Mouse (Mus musculus): Measurements from ENCODE around the gene Chst1. TPM values are rescaled to one million over a fixed set of nuclear protein-coding genes. Genes with fewer than 3 reads are reported as not detected.

Gene Chst1
- total RNA-seq, 2 experiments from 2014 or later, result 201 to 212 TPM

Small RNA genes lying within 50 kb of the gene (microRNA-seq; reads per million reads assigned to microRNA genes)
- 0 reads per million in 2 experiments for gene Mir7221
- 0 reads per million in 2 experiments for gene Mir7222

Other genes with a start within 250 kb of the Chst1 start
- gene Pex16, start 225.0 kb upstream of the Chst1 start, total RNA-seq (2021), result 10 to 100 TPM; 32.4 to 37.7 TPM
- gene Large2, start 224.8 kb upstream of the Chst1 start, total RNA-seq (2021), result 1 to 10 TPM in 1 of 2 experiments, not detected in 1; 1.7 TPM
- gene 1700029I15Rik, start 217.2 kb upstream of the Chst1 start, total RNA-seq (2021), result 1 to 10 TPM; 4.5 to 5.4 TPM
- 100 to 1,000 TPM; 386 to 394 TPM for gene Mapk8ip1, start 198.4 kb upstream of the Chst1 start, total RNA-seq (2021)
- 100 to 1,000 TPM in 1 of 2 experiments, 10 to 100 TPM in 1; 89.0 to 110 TPM for gene Cry2, start 165.7 kb upstream of the Chst1 start, total RNA-seq (2021)
- 10 to 100 TPM; 16.7 to 18.8 TPM for gene Slc35c1, start 139.2 kb upstream of the Chst1 start, total RNA-seq (2021)